Mouse (Mus musculus) testis, adult 2 months (tissue): ENCODE data around the gene Retsat. TPM values are rescaled to one million over a fixed set of nuclear protein-coding genes. Genes with fewer than 3 reads are reported as not detected.

Experiments used
- H3K27ac ChIP-seq: fragments of 200-500 bp; 2 replicates; pipeline ENCODE4 v1.5.1; 2012; ENCODE audit warnings: low read depth, low read length; ENCODE audit not compliant: control insufficient read depth, insufficient read depth
- H3K27me3 ChIP-seq: fragments of 200-500 bp; 2 replicates; pipeline ENCODE4 v1.6.1; 2012; ENCODE audit warnings: mild to moderate bottlenecking, low read length, moderate library complexity; ENCODE audit not compliant: control insufficient read depth, insufficient read depth
- H3K36me3 ChIP-seq: fragments of 200-500 bp; 2 replicates; pipeline ENCODE4 v1.6.1; 2012; ENCODE audit warnings: mild to moderate bottlenecking, low read length; ENCODE audit not compliant: control insufficient read depth, insufficient read depth
- H3K4me1 ChIP-seq: fragments of 200-500 bp; 2 replicates; pipeline ENCODE4 v1.6.1; 2012; ENCODE audit warnings: low read length; ENCODE audit not compliant: control insufficient read depth, insufficient read depth
- H3K4me3 ChIP-seq: fragments of 200-500 bp; 2 replicates; pipeline ENCODE4 v1.5.1; 2012; ENCODE audit warnings: low read depth, mild to moderate bottlenecking, low read length, moderate library complexity, mixed read lengths; ENCODE audit not compliant: control insufficient read depth
- CTCF ChIP-seq: fragments of 200-500 bp; IDR thresholded peaks from 2 replicates; pipeline ENCODE4 v1.5.1; 2012; ENCODE audit warnings: low read depth, mild to moderate bottlenecking, inconsistent platforms, low read length, moderate library complexity; ENCODE audit not compliant: control insufficient read depth, insufficient read depth, insufficient replicate concordance
- POLR2A ChIP-seq: fragments of 200-500 bp; IDR thresholded peaks from 2 replicates; pipeline ENCODE4 v1.6.1; 2012; ENCODE audit warnings: low read depth, mild to moderate bottlenecking, inconsistent platforms, low read length, moderate library complexity; ENCODE audit not compliant: control insufficient read depth
- polyA plus RNA-seq: library from polyadenylated mRNA; depleted of rRNA; stranded (reverse); fragments of >200 nt; gene quantifications from 2 replicates; pipeline ENCODE4 v1.2.3, GENCODE M21; 2012

The Retsat gene
- polyA plus RNA-seq, 1 experiment: 9.4 TPM

GRCm38 (mm10) chr6:72562486-72562885, 35.8 kb upstream of the Retsat start:
- no peaks in the 10 kb centered on the region for H3K36me3 ChIP-seq
- no peak for TF ChIP-seq CTCF
- no peak for TF ChIP-seq POLR2A
- H3K4me3 ChIP-seq: no peak overlapping the region
- H3K27ac ChIP-seq: no peak overlapping the region
- no peaks in the 10 kb centered on the region for H3K27me3 ChIP-seq
- H3K4me1 ChIP-seq: no peaks in the 10 kb centered on the region; the same call in 1 of the 2 replicates

- no peak overlapping the region; the same call in 1 of the 2 replicates for H3K27ac ChIP-seq
- no peaks in the 10 kb centered on the region for H3K27me3 ChIP-seq
- H3K4me1 ChIP-seq: no peaks in the 10 kb centered on the region; the same call in 1 of the 2 replicates
- peak overlapping the region; percentile 46 for H3K4me3 ChIP-seq
- TF ChIP-seq CTCF (no peak), POLR2A (no peak)
- H3K36me3 ChIP-seq: no peaks in the 10 kb centered on the region
These were observed 35.4 kb upstream of the Retsat start for GRCm38 (mm10) chr6:72562894-72563293.

DNA sequence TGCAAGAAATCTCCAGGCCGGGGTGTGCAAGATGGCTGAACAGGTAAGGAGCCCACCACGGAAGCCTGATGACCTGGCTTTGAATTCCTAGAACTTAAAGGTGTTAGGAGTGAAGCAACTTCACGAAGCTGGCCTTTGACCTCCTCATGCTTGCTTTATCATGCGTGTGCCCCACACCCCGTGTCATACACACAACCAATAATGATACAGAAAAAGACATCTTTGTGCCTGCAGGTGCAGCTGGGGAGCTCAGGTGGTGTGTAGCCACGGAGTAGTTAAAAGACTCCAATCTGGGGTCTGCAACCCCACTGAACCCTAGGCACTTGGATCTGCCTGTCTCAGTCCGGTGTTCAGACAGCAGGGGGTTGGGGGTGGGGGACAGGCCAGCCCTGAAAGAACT, 32.8 kb upstream of the Retsat start:
- Histone ChIP-seq H3K4me3 (no peak overlapping the region), H3K36me3 (no peaks in the 10 kb centered on the region), H3K27ac (no peak overlapping the region), H3K4me1 (no peaks in the 10 kb centered on the region; the same call in 1 of the 2 replicates), H3K27me3 (no peaks in the 10 kb centered on the region)
- no peak for TF ChIP-seq CTCF
- no peak for TF ChIP-seq POLR2A

GRCm38 (mm10) chr6:72566044-72566443, 32.2 kb upstream of the Retsat start:
- no peak for TF ChIP-seq POLR2A
- TF ChIP-seq CTCF: peak; percentile 47; the same call in 1 of the 2 replicates
- no peak overlapping the region for H3K27ac ChIP-seq

GRCm38 (mm10) chr6:72567508-72567907, 30.8 kb upstream of the Retsat start:
- H3K27ac ChIP-seq: no peak overlapping the region
- no peaks in the 10 kb centered on the region; the same call in 1 of the 2 replicates for H3K4me1 ChIP-seq
- TF ChIP-seq CTCF (no peak), POLR2A (no peak)
- no peaks in the 10 kb centered on the region for H3K27me3 ChIP-seq
- no peaks in the 10 kb centered on the region for H3K36me3 ChIP-seq
- no peak overlapping the region for H3K4me3 ChIP-seq

More at GRCm38 (mm10) chr6:72566044-72566443, 32.2 kb upstream of the Retsat start:
- Histone ChIP-seq H3K27me3 (no peaks in the 10 kb centered on the region), H3K36me3 (no peaks in the 10 kb centered on the region), H3K4me1 (no peaks in the 10 kb centered on the region; the same call in 1 of the 2 replicates), H3K4me3 (no peak overlapping the region)

- Histone ChIP-seq H3K36me3 (no peaks in the 10 kb centered on the region), H3K4me3 (no peak overlapping the region), H3K4me1 (no peaks in the 10 kb centered on the region), H3K27me3 (no peaks in the 10 kb centered on the region), H3K27ac (no peak overlapping the region)
- no peak for TF ChIP-seq POLR2A
- TF ChIP-seq CTCF: no peak
These were observed 29.5 kb upstream of the Retsat start for GRCm38 (mm10) chr6:72568736-72569135.

DNA sequence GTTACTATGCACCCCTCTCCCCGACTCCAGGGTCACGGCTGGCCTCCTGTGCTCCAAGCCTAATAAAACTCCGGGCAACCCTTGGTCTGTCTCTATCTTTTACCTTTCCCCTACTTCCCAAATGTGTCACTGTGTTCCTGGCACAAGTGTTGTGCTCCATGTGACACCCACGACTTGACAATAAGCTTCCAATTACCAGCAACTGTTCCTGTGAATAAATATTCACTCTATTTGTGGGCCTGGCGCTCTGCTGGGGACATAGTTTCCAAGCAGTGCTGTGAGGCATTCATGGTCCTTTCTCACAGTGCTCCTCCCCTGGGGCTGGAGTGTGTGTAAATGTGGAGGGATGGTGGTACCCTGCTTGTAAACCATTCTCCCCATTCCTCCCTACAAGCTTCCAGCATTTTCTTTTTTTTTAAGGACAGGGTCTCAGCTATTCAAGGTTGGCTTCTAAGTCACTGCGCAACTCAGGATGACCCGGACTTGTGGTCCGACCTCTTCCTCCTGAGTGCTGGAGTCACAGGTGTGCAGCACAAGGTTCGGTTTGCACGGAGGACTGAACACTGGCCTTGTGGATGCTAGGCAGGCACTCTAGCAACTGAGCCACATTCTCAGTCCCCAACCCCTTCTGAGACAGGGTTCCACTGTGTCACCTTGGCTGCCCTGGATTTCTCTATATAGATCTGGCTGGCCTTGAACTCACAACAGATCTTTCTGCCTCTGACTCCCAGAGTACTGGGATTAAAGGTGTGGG, 27.5 kb upstream of the Retsat start:
- H3K27ac ChIP-seq: no peak overlapping the region
- no peaks in the 10 kb centered on the region for H3K27me3 ChIP-seq
- TF ChIP-seq CTCF (no peak), POLR2A (no peak)
- H3K36me3 ChIP-seq: peaks cover 2% of the 10 kb centered on the region; the same call in 1 of the 2 replicates
- H3K4me3 ChIP-seq: no peak overlapping the region
- H3K4me1 ChIP-seq: no peaks in the 10 kb centered on the region

DNA sequence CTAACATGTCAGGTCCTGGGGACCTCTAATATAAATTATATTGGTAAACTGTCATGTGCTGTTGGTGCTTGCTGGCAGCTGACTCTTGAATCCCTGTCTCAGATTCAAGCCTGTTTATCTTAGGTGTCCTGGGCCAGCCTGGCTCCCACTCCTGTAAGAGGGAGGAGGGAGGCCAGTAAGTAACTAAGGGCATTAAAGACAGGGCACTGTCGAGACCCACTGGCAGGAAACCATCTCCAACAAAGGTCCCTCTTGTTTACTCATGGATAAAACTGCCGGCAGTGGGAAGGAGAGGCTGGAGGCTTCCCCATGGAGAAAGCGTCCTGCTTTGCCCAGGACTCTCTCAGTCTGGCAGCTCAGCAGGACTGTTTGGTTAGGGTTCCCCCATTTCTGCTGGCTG, 26.4 kb upstream of the Retsat start:
- no peaks in the 10 kb centered on the region for H3K27me3 ChIP-seq
- H3K27ac ChIP-seq: no peak overlapping the region
- H3K36me3 ChIP-seq: peaks cover 2% of the 10 kb centered on the region
- no peaks in the 10 kb centered on the region for H3K4me1 ChIP-seq
- TF ChIP-seq POLR2A (no peak), CTCF (no peak)
- H3K4me3 ChIP-seq: no peak overlapping the region
